ENCODE assay signal across 12 mouse cellular contexts in the genomic region with DNA sequence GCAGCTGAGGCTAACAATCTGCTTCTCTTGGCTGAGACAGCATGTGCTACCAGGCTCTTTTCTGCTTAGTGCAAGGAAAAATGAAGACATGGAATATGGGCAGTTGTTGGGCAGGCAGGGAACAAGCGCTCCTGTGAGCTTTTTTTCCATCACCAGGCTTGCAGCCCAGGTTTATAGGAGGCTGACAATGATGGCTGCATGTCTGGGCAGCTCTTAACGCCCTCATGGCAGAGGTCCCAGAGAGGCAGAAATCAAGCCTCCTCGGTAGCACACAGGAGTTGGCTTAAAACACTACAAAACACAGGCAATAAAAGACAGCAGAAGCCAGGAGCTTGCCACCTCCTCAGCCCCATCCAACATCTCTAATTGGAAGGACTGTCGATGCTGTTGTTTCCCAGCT. TPM values are rescaled to one million over a fixed set of nuclear protein-coding genes. Genes with fewer than 3 reads are reported as not detected.
DNase-seq lines count a peak whose midpoint lies in the region; ATAC-seq and TF ChIP-seq lines count a peak whose summit lies in the region.
"Had no signal": no experiment of that assay in that cellular context is flagged by ENCODE, and none has a peak within 500 bp of the region (broad histone marks: within the 10 kb centered on the region; RNA-seq: fewer than 3 reads in every experiment).

No protein-coding gene starts in this region.

- intact Hi-C loops in left cerebral cortex, postnatal 4 days (cut with DNase I) = no loop called here

- no peak for TF ChIP-seq CTCF in brain, embryonic 14.5 days (IDR thresholded peaks at IDR 0.05; ENCODE audit: borderline replicate concordance, extremely low read depth, insufficient read depth, insufficient read length)

- TF ChIP-seq POLR2A in brain, embryonic 14.5 days (IDR thresholded peaks at IDR 0.05; ENCODE audit: borderline replicate concordance, extremely low read depth, insufficient read depth, insufficient read length, poor library complexity, severe bottlenecking) = no peak

- peak; percentile 64 to 74 for DNase-seq in cerebellum, postnatal 10 days
- peak; percentile 20 to 21 for DNase-seq in layer of hippocampus, adult 8-10 months (ENCODE audit: low spot score in 2 of 2)
- no peak for DNase-seq in layer of hippocampus, postnatal 25 days (ENCODE audit: extremely low spot score in 1 of 2, low spot score in 1 of 2)
- peak; percentile 68 for DNase-seq in brain, embryonic 14.5 days (ENCODE audit: low read depth)
- DNase-seq in left cerebral cortex, postnatal 4 days = peak; percentile 28
- DNase-seq in ovary, postnatal 10 days (ENCODE audit: low spot score) = no peak
- no peak for DNase-seq in embryo, embryonic 9.5 days (ENCODE audit: extremely low spot score)
- DNase-seq: heart, postnatal 4 days; kidney, postnatal 36 days; lung, postnatal 4 days had no signal

- ATAC-seq in cerebellum, adult (ENCODE audit: insufficient number of reproducible peaks, low FRiP score, low TSS enrichment) = no peak

RNA-seq across cellular contexts. Expression of a gene that starts 28.8 kb away (rescaled TPM):
- total RNA-seq in layer of hippocampus, adult 8-10 months (2022) = 100 to 1,000 TPM in 2 of 4 experiments, 10 to 100 TPM in 2; 93.8 to 123 (median 108) TPM
- 100 to 1,000 TPM in 1 of 2 experiments, 10 to 100 TPM in 1; 96.6 to 103 TPM for total RNA-seq in layer of hippocampus, postnatal 25 days (2021)
- polyA plus RNA-seq in brain, embryonic 14.5 days (2012; rRNA removed) = 34.0 and 45.1 TPM in 2 replicates
- total RNA-seq in left cerebral cortex, postnatal 4 days (2021) = 100 to 1,000 TPM; 107 to 113 TPM

RNA-seq across cellular contexts. Expression of a gene that starts 31.6 kb away (rescaled TPM):
- not detected for total RNA-seq in layer of hippocampus, adult 8-10 months (2022)
- not detected for total RNA-seq in layer of hippocampus, postnatal 25 days (2021)
- not detected in 2 replicates for polyA plus RNA-seq in brain, embryonic 14.5 days (2012; rRNA removed)
- total RNA-seq in left cerebral cortex, postnatal 4 days (2021) = not detected
- total RNA-seq: heart, postnatal 4 days had no signal
- polyA plus RNA-seq: neural tube, embryonic 12.5 days had no signal

RNA-seq across cellular contexts. Expression of a gene that starts 47.3 kb away (rescaled TPM):
- total RNA-seq in layer of hippocampus, adult 8-10 months (2022) = 1 to 10 TPM; 2.6 to 3.9 (median 3.1) TPM
- total RNA-seq in layer of hippocampus, postnatal 25 days (2021) = 1 to 10 TPM; 2.0 to 2.2 TPM
- polyA plus RNA-seq in brain, embryonic 14.5 days (2012; rRNA removed) = 4.5 and 4.7 TPM in 2 replicates
- 1 to 10 TPM; 2.3 to 2.9 TPM for total RNA-seq in left cerebral cortex, postnatal 4 days (2021)

Comparison
In these comparisons a context has a peak if more than half of its experiments do, and no peak if none do; other contexts are left out.
1. DNase-seq: peak in cerebellum, postnatal 10 days (2 of 2), layer of hippocampus, adult 8-10 months (2 of 2), brain, embryonic 14.5 days (single experiment) and left cerebral cortex, postnatal 4 days (single experiment); none in layer of hippocampus, postnatal 25 days (0 of 2), ovary, postnatal 10 days (single experiment) and embryo, embryonic 9.5 days (single experiment).